Mouse (Mus musculus): ENCODE data around the gene Gm47995. TPM values are rescaled to one million over a fixed set of nuclear protein-coding genes. Genes with fewer than 3 reads are reported as not detected.

The Gm47995 gene
- total and polyA plus RNA-seq, 3 experiments, result 4.1 to 31.3 (median 9.3) TPM

- ATAC-seq (ENCODE audit: extremely low read depth, insufficient number of reproducible peaks, low FRiP score, poor library complexity, severe bottlenecking), result no peak
- peaks cover 17% of the 10 kb centered on the region for H3K4me1 ChIP-seq (ENCODE audit: insufficient read depth, low read depth, low read length)
These were observed 45.1 kb downstream of the Gm47995 start for GRCm38 (mm10) chr1:151243332-151243731.

GRCm38 (mm10) chr1:151244013-151244412 is 45.8 kb downstream of the Gm47995 start:
- ATAC-seq (ENCODE audit: extremely low read depth, insufficient number of reproducible peaks, low FRiP score, poor library complexity, severe bottlenecking) (no peak), DNase-seq (ENCODE audit: low spot score) (no peak)
- Histone ChIP-seq H3K4me1 (ENCODE audit: insufficient read depth, low read depth, low read length) (peaks cover 20% of the 10 kb centered on the region), H3K9me3 (replicated peaks) (no peaks in the 10 kb centered on the region), H3K27me3 (ENCODE audit: insufficient read depth, low read length) (peaks cover 5% of the 10 kb centered on the region; the same call in 1 of the 2 replicates), H3K36me3 (replicated peaks) (no peaks in the 10 kb centered on the region), H3K4me3 (ENCODE audit: low read depth, low read length) (no peak overlapping the region)
- TF ChIP-seq CTCF (IDR thresholded peaks at IDR 0.05; ENCODE audit: low read depth, low read length), result no peak
- no peak for TF ChIP-seq GATA2 (IDR thresholded peaks at IDR 0.05; ENCODE audit: borderline replicate concordance, low read depth, low read length)
- TF ChIP-seq GATA1 (IDR thresholded peaks at IDR 0.05; ENCODE audit: borderline replicate concordance, low read length), result no peak
- TF ChIP-seq TAL1 (conservative IDR thresholded peaks at IDR 0.05; ENCODE audit: low read depth, low read length), result no peak
- TF ChIP-seq POLR2AphosphoS5 (IDR thresholded peaks at IDR 0.05; ENCODE audit: insufficient replicate concordance, low read depth, low read length), result no peak

More at GRCm38 (mm10) chr1:151243332-151243731, 45.1 kb downstream of the Gm47995 start:
- Histone ChIP-seq H3K4me3 (ENCODE audit: low read depth, low read length) (no peak overlapping the region), H3K27me3 (ENCODE audit: insufficient read depth, low read length) (peaks cover 5% of the 10 kb centered on the region; the same call in 1 of the 2 replicates), H3K9me3 (replicated peaks) (no peaks in the 10 kb centered on the region), H3K36me3 (replicated peaks) (no peaks in the 10 kb centered on the region)
- TF ChIP-seq POLR2AphosphoS5 (IDR thresholded peaks at IDR 0.05; ENCODE audit: insufficient replicate concordance, low read depth, low read length) (no peak), GATA1 (IDR thresholded peaks at IDR 0.05; ENCODE audit: borderline replicate concordance, low read length) (no peak), GATA2 (IDR thresholded peaks at IDR 0.05; ENCODE audit: borderline replicate concordance, low read depth, low read length) (no peak), CTCF (IDR thresholded peaks at IDR 0.05; ENCODE audit: low read depth, low read length) (no peak), TAL1 (conservative IDR thresholded peaks at IDR 0.05; ENCODE audit: low read depth, low read length) (no peak)
- DNase-seq (ENCODE audit: low spot score), result no peak

- peaks cover 20% of the 10 kb centered on the region for H3K4me1 ChIP-seq (ENCODE audit: insufficient read depth, low read depth, low read length)
- no peaks in the 10 kb centered on the region for H3K36me3 ChIP-seq (replicated peaks)
- TF ChIP-seq TAL1 (conservative IDR thresholded peaks at IDR 0.05; ENCODE audit: low read depth, low read length), result no peak
- no peak for TF ChIP-seq GATA2 (IDR thresholded peaks at IDR 0.05; ENCODE audit: borderline replicate concordance, low read depth, low read length)
- no peak for TF ChIP-seq GATA1 (IDR thresholded peaks at IDR 0.05; ENCODE audit: borderline replicate concordance, low read length)
- no peak for TF ChIP-seq POLR2AphosphoS5 (IDR thresholded peaks at IDR 0.05; ENCODE audit: insufficient replicate concordance, low read depth, low read length)
- TF ChIP-seq CTCF (IDR thresholded peaks at IDR 0.05; ENCODE audit: low read depth, low read length), result no peak
- DNase-seq (ENCODE audit: low spot score) (no peak), ATAC-seq (ENCODE audit: extremely low read depth, insufficient number of reproducible peaks, low FRiP score, poor library complexity, severe bottlenecking) (no peak)
- peaks cover 5% of the 10 kb centered on the region; the same call in 1 of the 2 replicates for H3K27me3 ChIP-seq (ENCODE audit: insufficient read depth, low read length)
- H3K4me3 ChIP-seq (ENCODE audit: low read depth, low read length), result no peak overlapping the region
- H3K9me3 ChIP-seq (replicated peaks), result no peaks in the 10 kb centered on the region
These were observed 46.5 kb downstream of the Gm47995 start for GRCm38 (mm10) chr1:151244761-151245160.

GRCm38 (mm10) chr1:151245165-151245564 is 46.9 kb downstream of the Gm47995 start:
- DNase-seq (ENCODE audit: low spot score) (no peak), ATAC-seq (ENCODE audit: extremely low read depth, insufficient number of reproducible peaks, low FRiP score, poor library complexity, severe bottlenecking) (no peak)
- TF ChIP-seq TAL1 (conservative IDR thresholded peaks at IDR 0.05; ENCODE audit: low read depth, low read length) (no peak), GATA2 (IDR thresholded peaks at IDR 0.05; ENCODE audit: borderline replicate concordance, low read depth, low read length) (no peak), CTCF (IDR thresholded peaks at IDR 0.05; ENCODE audit: low read depth, low read length) (no peak)
- Histone ChIP-seq H3K36me3 (replicated peaks) (no peaks in the 10 kb centered on the region), H3K4me3 (ENCODE audit: low read depth, low read length) (no peak overlapping the region), H3K4me1 (ENCODE audit: insufficient read depth, low read depth, low read length) (peaks cover 20% of the 10 kb centered on the region), H3K27me3 (ENCODE audit: insufficient read depth, low read length) (peaks cover 5% of the 10 kb centered on the region; the same call in 1 of the 2 replicates), H3K9me3 (replicated peaks) (no peaks in the 10 kb centered on the region)

- DNase-seq (ENCODE audit: low spot score) (no peak), ATAC-seq (ENCODE audit: extremely low read depth, insufficient number of reproducible peaks, low FRiP score, poor library complexity, severe bottlenecking) (no peak)
- Histone ChIP-seq H3K36me3 (replicated peaks) (no peaks in the 10 kb centered on the region), H3K9me3 (replicated peaks) (no peaks in the 10 kb centered on the region), H3K4me3 (ENCODE audit: low read depth, low read length) (no peak overlapping the region), H3K27me3 (ENCODE audit: insufficient read depth, low read length) (peaks cover 5% of the 10 kb centered on the region; the same call in 1 of the 2 replicates), H3K4me1 (ENCODE audit: insufficient read depth, low read depth, low read length) (peaks cover 24% of the 10 kb centered on the region)
- TF ChIP-seq GATA2 (IDR thresholded peaks at IDR 0.05; ENCODE audit: borderline replicate concordance, low read depth, low read length), result no peak
- TF ChIP-seq POLR2AphosphoS5 (IDR thresholded peaks at IDR 0.05; ENCODE audit: insufficient replicate concordance, low read depth, low read length), result no peak
- TF ChIP-seq CTCF (IDR thresholded peaks at IDR 0.05; ENCODE audit: low read depth, low read length), result no peak
- TF ChIP-seq GATA1 (IDR thresholded peaks at IDR 0.05; ENCODE audit: borderline replicate concordance, low read length), result no peak
- TF ChIP-seq TAL1 (conservative IDR thresholded peaks at IDR 0.05; ENCODE audit: low read depth, low read length), result no peak
These were observed 47.6 kb downstream of the Gm47995 start for GRCm38 (mm10) chr1:151245846-151246245.

Other genes starting within 250 kb of the Gm47995 start
- not detected in 2 replicates for gene Hmcn1, start 205.0 kb upstream of the Gm47995 start, total RNA-seq (2014; fragmentation: Nextera tagmentation)
- gene Hmcn1, start 205.0 kb upstream of the Gm47995 start, total RNA-seq (2017), result 0.12 and 0.33 TPM in 2 replicates
- gene Hmcn1, start 205.0 kb upstream of the Gm47995 start, polyA plus RNA-seq (2012), result not detected in 2 replicates
- gene Gm47985, start 15.9 kb upstream of the Gm47995 start, total RNA-seq (2014; fragmentation: Nextera tagmentation), result 10.1 and 13.5 TPM in 2 replicates
- 4.3 and 4.8 TPM in 2 replicates for gene Gm47985, start 15.9 kb upstream of the Gm47995 start, total RNA-seq (2017)
- gene Gm47985, start 15.9 kb upstream of the Gm47995 start, polyA plus RNA-seq (2012), result 1.4 and 2.0 TPM in 2 replicates
- gene Gm8947, start 6.1 kb upstream of the Gm47995 start, total RNA-seq (2014; fragmentation: Nextera tagmentation), result 8.3 and 14.5 TPM in 2 replicates
- 3.4 and 4.8 TPM in 2 replicates for gene Gm8947, start 6.1 kb upstream of the Gm47995 start, total RNA-seq (2017)
- 0.56 and 0.67 TPM in 2 replicates for gene Gm8947, start 6.1 kb upstream of the Gm47995 start, polyA plus RNA-seq (2012)
- gene 3110040M04Rik, start 5.7 kb downstream of the Gm47995 start, total RNA-seq (2014; fragmentation: Nextera tagmentation), result 4.4 and 13.5 TPM in 2 replicates
- 5.3 and 5.9 TPM in 2 replicates for gene 3110040M04Rik, start 5.7 kb downstream of the Gm47995 start, total RNA-seq (2017)
- gene 3110040M04Rik, start 5.7 kb downstream of the Gm47995 start, polyA plus RNA-seq (2012), result 2.4 and 3.7 TPM in 2 replicates
- gene Gm47996, start 11.7 kb downstream of the Gm47995 start, total RNA-seq (2014; fragmentation: Nextera tagmentation), result 7.4 and 8.8 TPM in 2 replicates
- gene Gm47996, start 11.7 kb downstream of the Gm47995 start, total RNA-seq (2017), result 2.6 and 4.9 TPM in 2 replicates
- gene Gm47996, start 11.7 kb downstream of the Gm47995 start, polyA plus RNA-seq (2012), result 0.86 and 1.3 TPM in 2 replicates
- gene Ivns1abp, start 146.0 kb downstream of the Gm47995 start, total RNA-seq (2014; fragmentation: Nextera tagmentation), result 899 and 907 TPM in 2 replicates
- gene Ivns1abp, start 146.0 kb downstream of the Gm47995 start, total RNA-seq (2017), result 1,364 and 1,435 TPM in 2 replicates
- 182 and 230 TPM in 2 replicates for gene Ivns1abp, start 146.0 kb downstream of the Gm47995 start, polyA plus RNA-seq (2012)
- gene Swt1, start 230.0 kb downstream of the Gm47995 start, total RNA-seq (2014; fragmentation: Nextera tagmentation), result 118 and 152 TPM in 2 replicates
- gene Swt1, start 230.0 kb downstream of the Gm47995 start, total RNA-seq (2017), result 58.9 and 70.8 TPM in 2 replicates
- 0.76 and 1.3 TPM in 2 replicates for gene Swt1, start 230.0 kb downstream of the Gm47995 start, polyA plus RNA-seq (2012)
- 132 and 147 TPM in 2 replicates for gene Trmt1l, start 230.1 kb downstream of the Gm47995 start, total RNA-seq (2014; fragmentation: Nextera tagmentation)
- gene Trmt1l, start 230.1 kb downstream of the Gm47995 start, total RNA-seq (2017), result 62.4 and 69.9 TPM in 2 replicates
- gene Trmt1l, start 230.1 kb downstream of the Gm47995 start, polyA plus RNA-seq (2012), result 21.2 and 23.5 TPM in 2 replicates

Data from G1E (cell line).